11 mouse cellular contexts compared by ENCODE assay signal in the genomic region with DNA sequence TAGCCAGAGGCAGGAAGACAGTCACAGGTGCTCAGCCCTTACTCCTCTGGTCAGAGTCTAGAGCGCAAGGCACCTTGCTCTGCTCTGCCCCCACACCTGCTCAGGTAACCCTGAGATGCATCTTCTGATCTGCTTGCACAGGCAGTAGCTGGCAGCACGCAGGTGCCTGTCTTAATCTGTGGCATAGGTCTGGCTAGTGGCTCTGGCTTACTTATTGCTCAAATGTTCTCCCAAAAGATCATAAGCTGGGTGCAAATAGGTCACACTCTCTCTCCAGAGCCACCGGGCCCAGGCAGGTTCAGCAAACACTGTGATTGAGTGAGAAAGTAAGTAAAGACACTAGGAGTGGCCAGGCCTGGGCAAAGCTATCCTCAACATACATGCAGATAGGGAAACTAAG. TPM values are rescaled to one million over a fixed set of nuclear protein-coding genes. Genes with fewer than 3 reads are reported as not detected.
A peak's percentile ranks its signal among the peaks of the same experiment; 100 is the strongest.
DNase-seq lines count a peak whose midpoint lies in the region; ATAC-seq and TF ChIP-seq lines count a peak whose summit lies in the region.
"Had no signal": no experiment of that assay in that cellular context is flagged by ENCODE, and none has a peak within 500 bp of the region (broad histone marks: within the 10 kb centered on the region; RNA-seq: fewer than 3 reads in every experiment).

No protein-coding gene starts in this region.

- peaks cover 26% of the 10 kb centered on the region for H3K79me2 ChIP-seq in liver, adult 2 months (ENCODE audit: control insufficient read depth, insufficient read depth, low read length)

- no peaks in the 10 kb centered on the region for H3K9me3 ChIP-seq in hindbrain, embryonic 10.5 days
- H3K9me3 ChIP-seq in neural tube, embryonic 12.5 days = no peaks in the 10 kb centered on the region
- H3K9me3 ChIP-seq: intestine, embryonic 15.5 days had no signal

- 60% methylated on average over 3 of the region's 3 CpGs for WGBS in liver, adult 2 months
- WGBS in hindbrain, embryonic 10.5 days = 87% methylated on average over 3 of the region's 3 CpGs
- 95% methylated on average over 3 of the region's 3 CpGs for WGBS in neural tube, embryonic 12.5 days

- no peak overlapping the region for H3K4me3 ChIP-seq in liver, adult 2 months (ENCODE audit: insufficient read depth, low read depth, low read length)
- H3K4me3 ChIP-seq in hindbrain, embryonic 10.5 days = peak overlapping the region; percentile 90; the same call in 1 of the 2 replicates
- no peak overlapping the region for H3K4me3 ChIP-seq in neural tube, embryonic 12.5 days
- H3K4me3 ChIP-seq: intestine, embryonic 15.5 days had no signal

- TF ChIP-seq CTCF in liver, adult 2 months (IDR thresholded peaks at IDR 0.05; ENCODE audit: low read depth, low read length) = no peak

- no peaks in the 10 kb centered on the region for H3K36me3 ChIP-seq in liver, adult 2 months (ENCODE audit: control insufficient read depth, insufficient read depth, low read length)
- H3K36me3 ChIP-seq in hindbrain, embryonic 10.5 days = peaks cover 42% of the 10 kb centered on the region
- H3K36me3 ChIP-seq in neural tube, embryonic 12.5 days = peaks cover 33% of the 10 kb centered on the region

- peaks cover 7% of the 10 kb centered on the region; the same call in 1 of the 2 replicates for H3K4me1 ChIP-seq in liver, adult 2 months (ENCODE audit: control insufficient read depth, insufficient read depth, low read length)
- H3K4me1 ChIP-seq in hindbrain, embryonic 10.5 days (replicated peaks) = peaks cover 85% of the 10 kb centered on the region
- peaks cover 73% of the 10 kb centered on the region for H3K4me1 ChIP-seq in neural tube, embryonic 12.5 days

- no peak overlapping the region for H3K9ac ChIP-seq in liver, adult 2 months (ENCODE audit: low read depth, low read length)
- H3K9ac ChIP-seq in neural tube, embryonic 12.5 days = peak overlapping the region; percentile 99; the same call in 1 of the 2 replicates
- H3K9ac ChIP-seq: intestine, embryonic 15.5 days had no signal

- DNase-seq in cerebellum, adult 8-10 months = peak; percentile 11
- no peak for DNase-seq in cerebellum, adult 9-11 months
- peak; percentile 34 for DNase-seq in liver, adult 2 months (ENCODE audit: extremely low read depth, low read depth, low spot score)
- DNase-seq in liver = no peak
- no peak for DNase-seq in hindbrain, embryonic 10.5 days (ENCODE audit: low spot score)
- no peak for DNase-seq in gastrocnemius, postnatal 4 days (ENCODE audit: low spot score in 2 of 2)
- no peak for DNase-seq in right cerebral cortex, postnatal 36 days (ENCODE audit: low spot score in 2 of 2)
- DNase-seq: lung, postnatal 36 days had no signal

- peak overlapping the region; percentile 90 for H3K4me2 ChIP-seq in neural tube, embryonic 12.5 days (replicated peaks)

- H3K27me3 ChIP-seq in liver, adult 2 months (ENCODE audit: control insufficient read depth, insufficient read depth, low read length) = no peaks in the 10 kb centered on the region
- peaks cover 12% of the 10 kb centered on the region for H3K27me3 ChIP-seq in hindbrain, embryonic 10.5 days (ENCODE audit: insufficient read depth, poor library complexity, severe bottlenecking)
- H3K27me3 ChIP-seq in neural tube, embryonic 12.5 days (replicated peaks) = peaks cover 8% of the 10 kb centered on the region; the same call in 1 of the 2 replicates
- H3K27me3 ChIP-seq: intestine, embryonic 15.5 days; Patski had no signal

- no peak for TF ChIP-seq POLR2A in liver, adult 2 months (IDR thresholded peaks at IDR 0.05; ENCODE audit: extremely low read depth, insufficient read depth, low read length)

- no peak overlapping the region for H3K27ac ChIP-seq in liver, adult 2 months (replicated peaks; ENCODE audit: insufficient read depth, low read depth, low read length)
- H3K27ac ChIP-seq in hindbrain, embryonic 10.5 days = peak overlapping the region; percentile 98; the same call in 1 of the 2 replicates
- H3K27ac ChIP-seq in neural tube, embryonic 12.5 days = no peak overlapping the region

- no peak for ATAC-seq in neural tube, embryonic 12.5 days (ENCODE audit: low FRiP score, low read depth)
- ATAC-seq: intestine, embryonic 15.5 days; Patski had no signal

RNA-seq across cellular contexts. Expression of a gene that starts 3.2 kb away (rescaled TPM):
- total RNA-seq in liver, adult 2 months (2014; rRNA removed) = 2.6 and 4.6 TPM in 2 replicates
- polyA plus RNA-seq in liver, adult 2 months (2012; rRNA removed) = 5.7 and 6.5 TPM in 2 replicates
- 29.1 and 35.5 TPM in 2 replicates for polyA plus RNA-seq in hindbrain, embryonic 10.5 days (2016; fragmentation: Nextera tagmentation; extraction: Ambion mirVana)
- 46.0 and 54.1 TPM in 2 replicates for polyA plus RNA-seq in neural tube, embryonic 12.5 days (2016; fragmentation: Nextera tagmentation; extraction: Ambion mirVana)
- total RNA-seq in gastrocnemius, postnatal 4 days (2021) = 10 to 100 TPM; 47.6 to 48.1 TPM

Comparison
In these comparisons a context has a peak if more than half of its experiments do, and no peak if none do; other contexts are left out.
1. DNase-seq: peak in cerebellum, adult 8-10 months (single experiment) and liver, adult 2 months (single experiment); none in cerebellum, adult 9-11 months (single experiment), liver (single experiment), hindbrain, embryonic 10.5 days (single experiment), gastrocnemius, postnatal 4 days (0 of 2) and right cerebral cortex, postnatal 36 days (0 of 2).